Mouse (Mus musculus): ENCODE data around the gene Rsc1a1.

DNA sequence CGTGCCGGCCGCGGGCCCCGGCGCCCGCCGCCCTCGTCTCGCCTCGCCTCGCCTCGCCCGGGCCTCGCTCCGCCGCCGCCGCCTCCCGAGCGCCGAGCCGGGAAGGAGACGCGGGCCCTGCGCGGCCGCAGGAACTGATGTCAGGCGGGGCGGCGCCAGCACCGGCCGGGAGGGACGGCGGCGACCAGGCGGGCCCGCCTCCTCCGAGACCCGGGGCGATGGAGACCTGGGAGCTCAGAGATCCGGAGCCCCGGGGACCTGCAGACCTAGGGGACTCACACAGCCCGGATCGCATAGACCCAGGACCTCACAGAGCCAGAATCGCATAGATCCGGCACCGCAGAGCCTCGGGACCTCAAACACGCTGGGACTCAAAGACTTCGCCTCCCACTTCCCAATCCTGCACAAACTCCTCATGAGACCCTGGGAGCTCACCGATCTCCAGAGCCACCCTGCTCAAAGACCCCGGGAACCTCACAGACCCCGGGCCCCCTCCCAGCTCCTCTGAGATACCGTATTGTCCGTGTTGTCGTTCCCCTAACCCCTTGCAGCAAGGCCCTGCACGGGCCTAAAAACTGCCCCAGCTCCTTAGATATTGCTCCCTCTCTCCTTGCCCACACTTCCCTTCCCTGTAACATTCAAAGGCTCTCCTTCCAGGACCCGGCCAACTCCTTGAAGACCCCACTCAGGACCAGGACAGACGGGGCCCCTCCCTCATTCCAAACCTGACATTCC, 21.2 kb downstream of the Rsc1a1 start:
- no peak for TF ChIP-seq GATA1 (IDR thresholded peaks at IDR 0.05; ENCODE audit: borderline replicate concordance, low read length)
- no peak for TF ChIP-seq FLI1 (IDR thresholded peaks at IDR 0.05; ENCODE audit: low read length)
